29 mouse cellular contexts compared by ENCODE assay signal in genomic region chr3:138795951-138796350, GRCm38 (mm10). TPM values are rescaled to one million over a fixed set of nuclear protein-coding genes. Genes with fewer than 3 reads are reported as not detected.
DNase-seq lines count a peak whose midpoint lies in the region; ATAC-seq lines count a peak whose summit lies in the region.
"Had no signal": no experiment of that assay in that cellular context is flagged by ENCODE, and none has a peak within 500 bp of the region (broad histone marks: within the 10 kb centered on the region; RNA-seq: fewer than 3 reads in every experiment).

No protein-coding gene starts in this region.

- no peak overlapping the region for H3K4me3 ChIP-seq in forebrain, embryonic 15.5 days
- no peak overlapping the region for H3K4me3 ChIP-seq in forebrain, embryonic 11.5 days (ENCODE audit: low read depth, low read length)
- H3K4me3 ChIP-seq: embryonic facial prominence, embryonic 10.5 days; embryonic facial prominence, embryonic 13.5 days; erythroblast, embryonic 14.5 days; forebrain, embryonic 10.5 days; heart, embryonic 12.5 days; heart, embryonic 15.5 days; hindbrain, embryonic 10.5 days; hindbrain, embryonic 13.5 days; intestine, embryonic 15.5 days had no signal

- H3K4me2 ChIP-seq in forebrain, embryonic 15.5 days (replicated peaks): no peak overlapping the region
- no peak overlapping the region for H3K4me2 ChIP-seq in forebrain, embryonic 11.5 days (ENCODE audit: low read depth, low read length, severe bottlenecking)
- H3K4me2 ChIP-seq: embryonic facial prominence, embryonic 13.5 days; heart, embryonic 12.5 days; heart, embryonic 15.5 days; hindbrain, embryonic 13.5 days; intestine, embryonic 15.5 days had no signal

- WGBS in forebrain, embryonic 15.5 days: 83% methylated on average over 7 of the region's 7 CpGs
- WGBS in forebrain, embryonic 11.5 days: 90% methylated on average over 7 of the region's 7 CpGs

- no peak for DNase-seq in forebrain, embryonic 11.5 days (ENCODE audit: low spot score)
- no peak for DNase-seq in frontal cortex, postnatal 25 days (ENCODE audit: low spot score in 2 of 2)
- peak; percentile 26 for DNase-seq in NIH3T3 (ENCODE audit: low read depth)
- DNase-seq in telencephalon, adult 2 months (ENCODE audit: low read depth, low spot score): peak; percentile 63
- no peak for DNase-seq in lung, postnatal 10 days
- DNase-seq: adrenal gland, postnatal 10 days; adrenal gland, postnatal 36 days; cerebellum, adult 11 months; cerebellum, adult 2 months; cerebellum, adult 9-11 months; cerebellum, postnatal 25 days; embryo, embryonic 11 days; gastrocnemius, postnatal 25 days; heart, adult 18-20 months; heart, postnatal 10 days; heart, postnatal 36 days had no signal

- peak overlapping the region; percentile 28; the same call in 1 of the 2 replicates for H3K27ac ChIP-seq in forebrain, embryonic 15.5 days (replicated peaks)
- H3K27ac ChIP-seq in forebrain, embryonic 11.5 days (ENCODE audit: low read depth, low read length): no peak overlapping the region
- H3K27ac ChIP-seq: embryonic facial prominence, embryonic 10.5 days; embryonic facial prominence, embryonic 13.5 days; forebrain, embryonic 10.5 days; heart, embryonic 15.5 days; hindbrain, embryonic 10.5 days; hindbrain, embryonic 13.5 days; intestine, embryonic 15.5 days had no signal

- no peak overlapping the region for H3K9ac ChIP-seq in forebrain, embryonic 15.5 days (replicated peaks)
- H3K9ac ChIP-seq in forebrain, embryonic 11.5 days (ENCODE audit: low read length): no peak overlapping the region
- H3K9ac ChIP-seq: embryonic facial prominence, embryonic 13.5 days; heart, embryonic 12.5 days; heart, embryonic 15.5 days; hindbrain, embryonic 13.5 days; intestine, embryonic 15.5 days had no signal

- peaks cover 28% of the 10 kb centered on the region for H3K4me1 ChIP-seq in forebrain, embryonic 15.5 days
- peaks cover 8% of the 10 kb centered on the region; the same call in 1 of the 2 replicates for H3K4me1 ChIP-seq in forebrain, embryonic 11.5 days (replicated peaks; ENCODE audit: control insufficient read depth, insufficient read depth, low read length)
- H3K4me1 ChIP-seq: heart, embryonic 15.5 days; intestine, embryonic 15.5 days had no signal

- no peaks in the 10 kb centered on the region for H3K27me3 ChIP-seq in forebrain, embryonic 15.5 days
- H3K27me3 ChIP-seq in forebrain, embryonic 11.5 days (ENCODE audit: control insufficient read depth, insufficient read depth, low read length): no peaks in the 10 kb centered on the region
- H3K27me3 ChIP-seq: embryonic facial prominence, embryonic 13.5 days; heart, embryonic 12.5 days; heart, embryonic 15.5 days; hindbrain, embryonic 13.5 days; intestine, embryonic 15.5 days; Patski had no signal

- no peaks in the 10 kb centered on the region for H3K36me3 ChIP-seq in forebrain, embryonic 15.5 days
- H3K36me3 ChIP-seq in forebrain, embryonic 11.5 days (ENCODE audit: control insufficient read depth, insufficient read depth, low read length): no peaks in the 10 kb centered on the region
- H3K36me3 ChIP-seq: embryonic facial prominence, embryonic 10.5 days; embryonic facial prominence, embryonic 13.5 days; heart, embryonic 12.5 days; heart, embryonic 15.5 days; hindbrain, embryonic 10.5 days; hindbrain, embryonic 13.5 days; intestine, embryonic 15.5 days had no signal

- no peak for ATAC-seq in forebrain, embryonic 15.5 days (replicated peaks)
- ATAC-seq in forebrain, embryonic 11.5 days (replicated peaks; ENCODE audit: low FRiP score): no peak
- ATAC-seq in frontal cortex, adult (ENCODE audit: low TSS enrichment): peak; percentile 60
- ATAC-seq: hindbrain, embryonic 16.5 days; intestine, embryonic 15.5 days; Patski had no signal

- no peaks in the 10 kb centered on the region for H3K9me3 ChIP-seq in forebrain, embryonic 15.5 days
- no peaks in the 10 kb centered on the region for H3K9me3 ChIP-seq in forebrain, embryonic 11.5 days (ENCODE audit: control insufficient read depth, low read length)
- H3K9me3 ChIP-seq: embryonic facial prominence, embryonic 10.5 days; embryonic facial prominence, embryonic 13.5 days; forebrain, embryonic 10.5 days; heart, embryonic 12.5 days; heart, embryonic 15.5 days; hindbrain, embryonic 10.5 days; hindbrain, embryonic 13.5 days; intestine, embryonic 15.5 days had no signal

RNA-seq across cellular contexts. Expression of gene Tspan5, which starts 54.0 kb away (rescaled TPM):
- polyA plus RNA-seq in forebrain, embryonic 15.5 days (2015; fragmentation: Nextera tagmentation; extraction: Ambion mirVana): 89.1 and 104 TPM in 2 replicates
- 43.4 and 48.5 TPM in 2 replicates for polyA plus RNA-seq in forebrain, embryonic 11.5 days (2014; fragmentation: Nextera tagmentation; extraction: Ambion mirVana)

Comparison
In these comparisons a context has a peak if more than half of its experiments do, and no peak if none do; other contexts are left out.
1. DNase-seq: peak in NIH3T3 (single experiment) and telencephalon, adult 2 months (single experiment); none in forebrain, embryonic 11.5 days (single experiment), frontal cortex, postnatal 25 days (0 of 2) and lung, postnatal 10 days (single experiment).